Mouse (Mus musculus) erythroblast, adult 5-6 weeks (primary cell): ENCODE results near the gene Rpusd3. TPM values are rescaled to one million over a fixed set of nuclear protein-coding genes. Genes with fewer than 3 reads are reported as not detected.

Experiments used
- ATAC-seq: replicated peaks from 2 replicates; pipeline ENCODE4 v1.8.0; 2016; ENCODE audit warnings: moderate number of reproducible peaks, mild to moderate bottlenecking, moderate TSS enrichment, inconsistent platforms; ENCODE audit not compliant: poor library complexity, low FRiP score, severe bottlenecking
- total RNA-seq, 2 experiments: library from RNA; stranded (forward) in 1 of 2; stranded (reverse) in 1 of 2; fragments of 150-400 nt in 1 of 2; fragments of 200-764, 138-1000 nt in 1 of 2; gene quantifications; 2 replicates each; pipeline versions ENCODE4 v1.2.3 to v1.2.4; 2015 to 2017; ENCODE audit warnings: low replicate concordance in 2 of 2

The Rpusd3 gene
- total RNA-seq, 2 experiments from 2014 or later, result 2.8 TPM; not detected in 1

DNA sequence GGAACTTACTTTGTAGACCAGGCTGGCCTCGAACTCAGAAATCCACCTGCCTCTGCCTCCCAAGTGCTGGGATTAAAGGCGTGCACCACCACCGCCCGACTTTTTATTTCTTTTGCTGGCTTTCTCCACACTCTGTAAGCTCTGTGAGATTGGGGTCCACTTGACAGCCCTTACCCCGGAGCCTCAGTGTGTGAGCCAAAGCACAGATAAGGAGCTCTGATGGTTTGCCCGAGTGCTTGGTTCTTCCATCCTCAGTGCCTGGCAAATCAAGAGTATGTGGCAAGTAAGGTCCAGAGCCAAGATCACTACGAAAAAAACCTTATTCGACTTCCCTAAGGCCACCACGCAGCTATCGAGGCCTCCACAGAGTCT is 27.1 kb downstream of the Rpusd3 start:
- ATAC-seq, result no peak

DNA sequence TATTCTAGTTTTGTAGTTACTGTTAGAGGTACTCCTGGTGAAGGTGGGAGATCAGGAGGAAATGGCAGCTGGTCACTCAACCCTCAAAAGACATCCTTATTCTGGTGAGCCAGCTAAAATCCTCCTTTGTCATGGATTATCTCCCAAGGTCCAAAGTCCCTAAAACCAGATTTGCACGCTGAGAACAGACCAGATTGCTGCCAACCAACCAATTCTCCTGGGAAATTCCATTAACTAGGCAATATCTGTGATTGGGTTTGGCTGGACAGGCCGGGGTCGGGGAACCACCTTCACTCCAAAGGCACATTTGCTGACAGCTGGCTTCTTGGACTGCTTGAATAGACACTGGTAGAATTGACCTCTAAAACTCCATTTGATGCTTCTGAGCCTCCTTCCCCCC is 28.4 kb downstream of the Rpusd3 start:
- no peak for ATAC-seq

DNA sequence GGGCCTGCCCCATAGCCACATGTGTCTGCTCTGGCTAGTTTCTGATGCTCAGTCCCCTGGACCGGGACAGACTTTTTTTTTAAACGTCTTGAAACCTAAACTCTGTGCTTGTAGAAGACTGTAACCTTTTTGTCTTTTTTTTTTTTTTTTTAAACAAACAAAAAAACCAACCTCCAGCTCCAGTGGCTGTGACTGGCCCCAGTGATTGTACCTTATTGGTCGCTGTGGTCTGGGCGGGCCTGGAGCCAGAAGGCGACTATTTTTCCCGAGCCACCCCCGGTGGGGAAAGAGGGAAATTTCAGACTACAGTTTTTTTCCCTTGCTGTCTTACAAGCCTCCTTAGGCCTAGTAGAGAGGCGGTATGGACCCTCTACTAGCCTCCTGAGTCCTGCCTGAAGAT is 30.2 kb downstream of the Rpusd3 start, which contains the start of gene Ttll3:
Gene Ttll3, plus strand, starts transcription at position 301 of the 400 bp plus-strand sequence.
- no peak for ATAC-seq

DNA sequence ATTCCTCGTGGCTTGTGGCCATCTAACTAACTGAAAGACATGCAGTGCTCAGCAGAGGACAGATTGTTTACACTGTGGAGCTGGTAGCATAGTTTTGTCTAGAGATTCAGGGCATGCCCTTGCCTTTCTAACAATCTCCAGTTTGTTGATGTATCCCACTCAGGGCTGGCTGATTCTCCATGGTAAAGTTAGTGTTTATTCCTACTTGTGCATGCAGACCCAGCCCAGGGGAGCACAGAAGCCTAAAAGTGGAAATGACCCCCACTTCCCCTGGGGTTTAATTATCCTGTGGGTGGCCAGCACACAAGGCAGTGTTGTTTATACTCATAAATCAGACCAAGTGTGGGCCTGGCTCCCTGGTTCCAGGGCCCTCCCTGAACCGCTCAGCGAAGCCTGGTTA is 33.1 kb downstream of the Rpusd3 start:
- ATAC-seq, result no peak

DNA sequence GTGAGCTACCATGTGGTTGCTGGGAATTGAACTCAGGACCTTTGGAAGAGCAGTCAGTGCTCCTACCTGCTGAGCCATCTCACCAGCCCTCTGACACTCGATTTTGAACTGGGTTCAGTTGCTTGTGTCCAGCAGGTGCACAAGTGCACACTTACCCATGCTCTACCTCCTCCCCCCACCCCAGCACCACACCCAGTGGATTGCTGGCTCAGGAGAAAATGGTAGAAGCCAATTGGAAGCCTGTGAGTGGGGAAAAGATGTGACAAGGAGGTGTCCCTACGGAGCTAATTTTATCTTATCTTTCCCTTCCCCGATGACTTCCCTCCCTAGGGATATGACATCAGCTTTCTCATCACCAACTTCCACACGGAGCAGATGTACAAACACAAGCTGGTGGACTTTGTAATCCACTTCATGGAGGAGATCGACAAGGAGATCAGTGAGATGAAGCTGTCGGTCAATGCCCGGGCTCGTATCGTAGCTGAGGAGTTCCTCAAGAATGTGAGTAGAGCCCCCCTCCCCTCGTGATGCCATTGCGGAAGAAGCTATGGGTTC is 33.9 kb downstream of the Rpusd3 start:
- no peak for ATAC-seq

DNA sequence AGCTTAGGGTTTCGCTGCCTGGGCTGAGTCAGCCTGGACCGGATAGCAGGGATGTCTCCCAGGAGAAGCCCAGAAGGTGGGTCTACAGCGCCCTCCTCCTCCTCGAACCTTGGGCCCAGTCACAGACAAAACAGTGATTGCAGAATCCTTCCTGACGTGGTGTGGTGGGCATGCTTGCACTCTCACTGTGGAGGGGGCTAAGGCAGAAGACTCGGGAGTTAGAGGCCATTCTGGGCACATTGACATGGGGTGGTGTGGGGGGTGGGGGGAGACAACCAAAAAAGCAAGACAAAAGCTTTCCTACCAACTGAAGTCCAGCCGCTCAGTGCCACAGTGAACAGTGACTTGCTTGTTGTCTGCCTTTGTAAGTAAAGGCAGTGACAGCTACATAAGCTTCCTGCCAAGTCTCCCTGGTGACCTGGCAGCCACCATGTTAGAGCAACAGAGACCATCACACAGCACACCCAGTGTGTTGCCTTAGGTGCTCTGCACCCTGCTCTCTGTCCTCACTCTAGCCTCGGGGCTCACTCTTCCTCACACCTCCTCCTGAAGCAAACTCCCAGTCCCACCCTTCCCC is 34.7 kb downstream of the Rpusd3 start:
- ATAC-seq, result no peak

DNA sequence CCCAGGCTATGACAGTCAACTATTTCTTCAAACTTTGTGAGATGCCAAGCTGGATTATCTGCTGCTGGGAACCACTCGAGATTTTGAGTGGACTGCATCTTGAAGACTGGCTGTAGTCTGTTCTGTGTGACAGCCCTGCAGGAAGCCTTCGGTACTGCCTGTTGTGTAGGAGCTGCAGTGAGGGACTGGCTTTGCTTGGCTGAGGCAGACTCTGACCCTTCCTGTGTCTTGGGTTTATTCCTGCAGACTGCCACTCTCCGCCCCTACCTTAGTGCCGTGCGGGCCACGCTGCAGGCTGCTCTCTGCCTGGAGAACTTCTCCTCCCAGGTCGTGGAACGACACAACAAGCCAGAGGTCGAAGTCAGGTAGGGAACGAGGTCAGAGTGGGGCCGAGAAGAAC is 38.7 kb downstream of the Rpusd3 start:
- no peak for ATAC-seq

DNA sequence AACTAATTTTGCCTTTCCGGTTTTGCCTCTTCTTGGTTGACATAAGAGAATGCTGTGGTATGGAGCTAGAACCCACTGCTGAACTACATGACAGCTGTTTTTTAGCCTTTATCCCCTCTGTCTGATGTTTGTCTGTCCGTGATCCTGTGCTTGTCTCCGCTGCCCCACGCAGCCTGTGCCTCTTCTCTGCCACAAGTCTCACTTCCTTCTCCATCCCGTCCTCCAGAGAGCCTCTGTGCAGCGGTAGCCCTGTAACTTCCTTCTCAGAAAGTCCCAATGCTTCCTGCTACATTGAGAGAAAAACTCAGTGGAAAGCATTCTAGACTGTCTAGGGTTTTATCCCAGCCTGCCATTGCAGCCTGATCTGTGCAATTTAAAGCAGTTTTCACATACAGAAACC is 39.9 kb downstream of the Rpusd3 start:
- ATAC-seq, result no peak

DNA sequence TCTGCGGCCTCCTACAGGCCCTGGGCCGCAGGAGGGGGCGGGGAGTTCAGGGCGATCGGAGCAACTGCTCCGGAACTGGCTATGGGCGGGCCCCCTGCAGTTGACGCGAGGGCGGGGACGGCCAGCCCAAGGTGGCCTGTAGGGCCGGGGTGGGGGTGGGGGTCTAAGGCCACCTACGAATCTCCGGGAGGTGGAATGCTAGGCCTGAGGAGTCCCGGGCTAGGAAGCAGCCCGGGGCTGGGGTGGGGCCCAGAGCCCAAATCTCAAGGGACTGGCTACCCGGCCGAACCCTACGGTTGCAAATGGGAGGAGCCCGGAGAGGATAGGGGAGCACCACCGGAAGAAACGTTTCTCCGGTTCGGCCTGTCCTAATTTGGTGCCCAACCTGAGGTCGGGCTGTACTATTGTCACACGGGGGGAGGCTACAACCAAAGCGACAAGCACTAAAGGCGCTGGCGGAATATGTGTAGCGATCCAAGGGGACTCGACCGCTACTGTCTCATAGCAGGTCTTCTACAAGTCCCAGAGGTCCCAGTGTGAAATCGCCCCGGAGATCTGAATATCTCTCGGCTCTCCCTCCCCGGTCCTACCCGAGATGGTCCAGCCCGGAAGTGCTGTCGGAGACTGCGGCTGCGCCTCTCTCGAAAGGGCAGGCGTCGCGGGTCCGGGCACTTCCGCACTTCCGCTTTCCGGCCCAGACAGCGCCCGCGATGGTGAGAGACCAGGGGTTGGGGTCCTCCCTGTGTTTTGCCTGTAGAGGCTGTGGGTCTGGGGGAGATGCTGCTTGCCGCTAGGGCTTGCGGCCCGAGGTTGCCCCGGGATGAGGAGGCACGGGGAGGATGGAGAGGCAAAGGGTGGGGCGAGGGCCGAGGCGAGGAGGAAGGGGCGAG is 41.4 kb downstream of the Rpusd3 start, which contains the start of the genes Tada3 and Arpc4:
Gene Tada3, minus strand, starts transcription at position 388 of the 890 bp plus-strand sequence.
Gene Arpc4, plus strand, starts transcription at position 620 of the 890 bp plus-strand sequence.
- peak; percentile 85 for ATAC-seq

DNA sequence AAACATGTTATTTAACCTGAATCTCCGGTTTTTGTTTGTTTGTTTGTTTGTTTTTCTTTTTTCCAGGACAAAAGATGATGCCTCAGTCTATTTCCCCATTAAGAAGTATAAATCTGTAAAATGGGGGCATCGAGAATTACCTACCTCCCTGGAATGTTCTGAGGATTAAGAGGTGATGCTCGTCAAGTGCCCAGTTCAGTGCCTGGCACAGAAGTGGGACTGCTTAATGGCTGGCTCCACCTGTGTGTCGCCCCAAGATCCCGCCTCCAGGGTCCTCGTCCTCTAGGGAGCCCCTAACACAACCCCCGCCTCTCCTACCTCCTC is 42.0 kb downstream of the Rpusd3 start:
- no peak for ATAC-seq

DNA sequence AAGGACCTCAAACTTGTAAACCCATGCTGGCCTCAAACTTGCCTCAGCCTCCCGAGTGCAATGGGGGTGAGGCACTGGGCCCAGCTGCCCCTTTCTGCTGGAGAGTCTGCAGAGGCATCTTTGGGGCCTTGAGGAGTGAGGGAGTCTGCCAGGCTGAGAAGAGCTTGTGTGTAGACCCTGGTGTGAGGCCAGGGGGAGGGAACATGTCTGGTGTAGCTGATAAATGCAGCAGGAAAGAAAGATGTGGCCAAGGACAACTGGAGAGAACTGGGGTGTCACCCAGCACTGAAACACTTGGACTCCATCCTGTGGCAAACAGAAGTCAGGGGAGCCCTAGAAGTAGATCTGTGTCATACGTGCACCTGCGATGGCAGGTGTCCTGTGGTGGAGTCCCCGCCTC is 45.6 kb downstream of the Rpusd3 start:
- no peak for ATAC-seq

DNA sequence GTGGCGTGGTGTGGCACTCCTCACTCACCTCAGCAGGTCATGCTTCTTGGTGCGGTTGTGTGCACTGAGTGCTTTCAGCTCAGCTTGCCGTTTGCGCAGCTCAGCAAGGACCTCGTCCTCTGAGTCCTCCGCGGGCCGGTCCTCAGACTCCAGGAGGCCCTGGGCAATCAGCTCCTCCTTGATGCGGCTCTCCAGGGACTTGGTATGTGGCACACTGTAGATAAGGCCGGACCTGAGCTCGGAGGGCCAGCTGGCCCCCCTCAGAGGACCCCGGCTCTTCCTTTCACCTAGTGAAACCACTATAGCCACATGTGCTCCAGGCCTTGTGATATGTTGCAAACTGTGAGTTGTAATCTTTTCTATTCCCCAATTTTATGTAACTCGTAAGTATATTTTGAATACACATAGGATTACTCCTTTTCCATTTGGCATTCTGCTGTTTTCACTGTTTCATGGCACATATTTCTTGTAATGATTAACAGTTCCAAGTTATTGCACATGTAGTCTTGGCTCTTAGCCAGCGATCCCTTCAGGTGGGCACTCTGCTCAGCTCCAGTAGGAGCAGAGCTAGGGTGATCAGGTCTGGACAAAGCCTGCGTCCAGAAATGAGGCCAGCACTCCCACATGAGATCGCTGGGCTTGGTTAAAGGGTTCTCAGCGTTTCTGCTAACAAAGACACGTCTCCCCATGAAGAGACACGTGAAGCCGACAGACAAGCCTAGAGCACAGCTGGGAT is 48.8 kb downstream of the Rpusd3 start:
- ATAC-seq, result no peak

DNA sequence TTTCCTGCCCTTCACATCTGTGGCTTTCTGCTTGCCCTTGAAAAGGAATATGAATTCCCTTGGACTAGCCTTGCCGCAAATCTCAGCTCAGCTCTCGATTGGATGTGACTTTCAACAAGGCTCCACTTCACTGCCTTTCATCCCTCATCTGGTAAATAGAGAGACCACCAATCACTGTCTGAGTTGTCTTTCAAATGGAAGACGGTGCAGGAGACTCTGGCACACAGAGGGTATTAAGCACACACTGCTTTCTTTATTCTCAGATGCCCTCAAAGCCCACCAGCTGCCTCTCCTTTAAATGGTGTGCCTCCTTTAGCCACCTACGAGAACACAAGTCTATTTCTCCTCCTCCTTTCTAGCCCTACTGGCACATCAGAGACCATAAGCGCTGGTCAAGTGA is 50.6 kb downstream of the Rpusd3 start:
- no peak for ATAC-seq

DNA sequence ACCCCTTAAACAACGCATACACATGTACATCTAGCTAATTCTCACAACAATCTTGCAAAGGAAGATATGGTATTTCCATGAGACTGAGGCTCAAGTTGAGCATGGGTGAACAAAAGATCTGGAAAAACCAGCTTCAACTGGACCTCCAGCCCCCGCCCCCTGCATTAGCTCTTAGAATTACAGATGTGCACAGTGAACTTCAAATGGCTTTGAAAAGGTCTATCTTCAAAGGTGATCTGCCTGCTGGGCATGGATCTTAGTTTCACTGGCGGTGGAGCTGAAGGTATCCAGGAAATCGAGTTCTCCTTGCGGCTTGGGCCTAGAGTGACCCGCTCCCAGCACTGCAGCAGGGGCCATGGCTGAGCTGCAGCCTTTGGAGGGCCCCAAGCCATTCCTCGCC is 51.0 kb downstream of the Rpusd3 start:
- ATAC-seq, result no peak

DNA sequence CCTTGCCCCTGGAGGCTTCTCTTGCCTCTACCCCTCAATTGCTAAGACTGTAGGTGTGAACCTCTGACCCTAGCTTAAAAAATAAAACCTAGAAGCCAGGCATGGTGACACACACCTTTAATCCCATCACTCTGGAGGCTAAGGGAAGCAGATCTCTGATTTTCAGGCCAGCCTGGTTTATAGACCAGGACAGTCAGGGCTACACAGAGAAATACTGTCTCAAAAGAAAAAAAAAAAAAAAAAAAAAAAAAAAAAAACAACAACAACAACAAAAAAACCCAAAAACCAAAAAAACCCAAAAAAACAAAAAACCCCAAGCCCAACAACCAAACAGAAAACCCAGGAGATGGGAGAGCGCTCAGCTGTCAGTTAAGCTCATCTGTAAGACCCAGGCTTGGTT is 51.6 kb downstream of the Rpusd3 start:
- ATAC-seq, result no peak

DNA sequence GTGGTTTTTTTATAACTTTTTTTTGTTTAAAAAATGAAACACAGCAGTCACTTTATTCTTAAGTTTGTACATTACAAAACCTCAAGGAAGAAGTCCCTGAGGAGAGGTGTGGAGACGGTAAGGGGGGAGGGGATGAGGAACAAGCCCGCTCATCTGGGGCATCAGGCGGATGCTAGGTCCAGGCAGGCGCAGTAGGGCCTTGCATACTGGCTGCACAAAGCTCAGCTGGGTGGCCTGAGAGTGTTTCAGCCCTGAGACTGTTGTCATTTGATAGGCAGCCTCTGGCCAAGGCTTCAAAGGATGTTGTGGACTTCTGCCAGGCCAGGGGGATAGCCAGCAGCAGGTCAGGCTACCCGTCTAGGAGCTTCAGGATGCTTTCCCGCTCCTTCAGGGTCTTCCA is 52.5 kb downstream of the Rpusd3 start:
- no peak for ATAC-seq

Other genes with a start within 250 kb of the Rpusd3 start
- not detected in 2 replicates for gene Lhfpl4, start 224.0 kb downstream of the Rpusd3 start, total RNA-seq (2015; ENCODE audit: low replicate concordance)
- not detected in 2 replicates for gene Lhfpl4, start 224.0 kb downstream of the Rpusd3 start, total RNA-seq (2017; ENCODE audit: low replicate concordance)
- gene Mtmr14, start 181.5 kb downstream of the Rpusd3 start, total RNA-seq (2015; ENCODE audit: low replicate concordance), result 19.0 and 35.0 TPM in 2 replicates
- gene Mtmr14, start 181.5 kb downstream of the Rpusd3 start, total RNA-seq (2017; ENCODE audit: low replicate concordance), result 25.5 and 42.9 TPM in 2 replicates
- 0.42 TPM in 1 of 2 replicates, not detected in the other for gene Cpne9, start 137.0 kb downstream of the Rpusd3 start, total RNA-seq (2015; ENCODE audit: low replicate concordance)
- 0.51 and 2.1 TPM in 2 replicates for gene Cpne9, start 137.0 kb downstream of the Rpusd3 start, total RNA-seq (2017; ENCODE audit: low replicate concordance)
- 12.1 and 19.2 TPM in 2 replicates for gene Brpf1, start 112.2 kb downstream of the Rpusd3 start, total RNA-seq (2015; ENCODE audit: low replicate concordance)
- gene Brpf1, start 112.2 kb downstream of the Rpusd3 start, total RNA-seq (2017; ENCODE audit: low replicate concordance), result 14.3 and 16.0 TPM in 2 replicates
- 0.63 and 3.1 TPM in 2 replicates for gene Ogg1, start 92.4 kb downstream of the Rpusd3 start, total RNA-seq (2015; ENCODE audit: low replicate concordance)
- gene Ogg1, start 92.4 kb downstream of the Rpusd3 start, total RNA-seq (2017; ENCODE audit: low replicate concordance), result 7.6 TPM in 1 of 2 replicates, not detected in the other
- 4.6 and 6.5 TPM in 2 replicates for gene Camk1, start 75.4 kb downstream of the Rpusd3 start, total RNA-seq (2015; ENCODE audit: low replicate concordance)
- gene Camk1, start 75.4 kb downstream of the Rpusd3 start, total RNA-seq (2017; ENCODE audit: low replicate concordance), result 7.1 and 11.8 TPM in 2 replicates
- 6.0 and 11.1 TPM in 2 replicates for gene Tada3, start 41.5 kb downstream of the Rpusd3 start, total RNA-seq (2015; ENCODE audit: low replicate concordance)
- 7.8 and 14.1 TPM in 2 replicates for gene Tada3, start 41.5 kb downstream of the Rpusd3 start, total RNA-seq (2017; ENCODE audit: low replicate concordance)
- 44.5 and 54.8 TPM in 2 replicates for gene Arpc4, start 41.2 kb downstream of the Rpusd3 start, total RNA-seq (2015; ENCODE audit: low replicate concordance)
- gene Arpc4, start 41.2 kb downstream of the Rpusd3 start, total RNA-seq (2017; ENCODE audit: low replicate concordance), result 81.5 and 100 TPM in 2 replicates
- 3.3 TPM in 1 of 2 replicates, not detected in the other for gene Ttll3, start 30.1 kb downstream of the Rpusd3 start, total RNA-seq (2015; ENCODE audit: low replicate concordance)
- gene Ttll3, start 30.1 kb downstream of the Rpusd3 start, total RNA-seq (2017; ENCODE audit: low replicate concordance), result 2.3 and 3.6 TPM in 2 replicates
- gene Cidec, start 16.4 kb upstream of the Rpusd3 start, total RNA-seq (2015; ENCODE audit: low replicate concordance), result not detected in 2 replicates
- gene Cidec, start 16.4 kb upstream of the Rpusd3 start, total RNA-seq (2017; ENCODE audit: low replicate concordance), result not detected in 2 replicates
- 8.1 and 14.4 TPM in 2 replicates for gene Jagn1, start 23.2 kb upstream of the Rpusd3 start, total RNA-seq (2015; ENCODE audit: low replicate concordance)
- gene Jagn1, start 23.2 kb upstream of the Rpusd3 start, total RNA-seq (2017; ENCODE audit: low replicate concordance), result 2.0 and 3.1 TPM in 2 replicates
- gene Il17re, start 39.1 kb upstream of the Rpusd3 start, total RNA-seq (2015; ENCODE audit: low replicate concordance), result 0.42 TPM in 1 of 2 replicates, not detected in the other
- 0.51 TPM in 1 of 2 replicates, not detected in the other for gene Il17re, start 39.1 kb upstream of the Rpusd3 start, total RNA-seq (2017; ENCODE audit: low replicate concordance)
- gene Il17rc, start 52.1 kb upstream of the Rpusd3 start, total RNA-seq (2015; ENCODE audit: low replicate concordance), result not detected in 2 replicates
- gene Il17rc, start 52.1 kb upstream of the Rpusd3 start, total RNA-seq (2017; ENCODE audit: low replicate concordance), result not detected in 2 replicates
- not detected in 2 replicates for gene Creld1, start 64.0 kb upstream of the Rpusd3 start, total RNA-seq (2015; ENCODE audit: low replicate concordance)
- gene Creld1, start 64.0 kb upstream of the Rpusd3 start, total RNA-seq (2017; ENCODE audit: low replicate concordance), result 2.7 TPM in 1 of 2 replicates, not detected in the other
- not detected in 2 replicates for gene Prrt3, start 82.6 kb upstream of the Rpusd3 start, total RNA-seq (2015; ENCODE audit: low replicate concordance)
- gene Prrt3, start 82.6 kb upstream of the Rpusd3 start, total RNA-seq (2017; ENCODE audit: low replicate concordance), result 0.34 TPM in 1 of 2 replicates, not detected in the other
- 21.5 and 28.8 TPM in 2 replicates for gene Emc3, start 112.3 kb upstream of the Rpusd3 start, total RNA-seq (2015; ENCODE audit: low replicate concordance)
- 18.2 and 21.3 TPM in 2 replicates for gene Emc3, start 112.3 kb upstream of the Rpusd3 start, total RNA-seq (2017; ENCODE audit: low replicate concordance)
- gene Fancd2, start 112.3 kb upstream of the Rpusd3 start, total RNA-seq (2015; ENCODE audit: low replicate concordance), result 27.8 and 40.3 TPM in 2 replicates
- gene Fancd2, start 112.3 kb upstream of the Rpusd3 start, total RNA-seq (2017; ENCODE audit: low replicate concordance), result 32.1 and 36.5 TPM in 2 replicates
- not detected in 2 replicates for gene Fancd2os, start 181.4 kb upstream of the Rpusd3 start, total RNA-seq (2015; ENCODE audit: low replicate concordance)
- gene Fancd2os, start 181.4 kb upstream of the Rpusd3 start, total RNA-seq (2017; ENCODE audit: low replicate concordance), result not detected in 2 replicates
- gene Brk1, start 185.4 kb upstream of the Rpusd3 start, total RNA-seq (2015; ENCODE audit: low replicate concordance), result 86.5 and 91.5 TPM in 2 replicates
- 36.9 and 54.7 TPM in 2 replicates for gene Brk1, start 185.4 kb upstream of the Rpusd3 start, total RNA-seq (2017; ENCODE audit: low replicate concordance)
- gene Vhl, start 204.6 kb upstream of the Rpusd3 start, total RNA-seq (2015; ENCODE audit: low replicate concordance), result 6.3 and 11.5 TPM in 2 replicates
- 3.6 and 8.9 TPM in 2 replicates for gene Vhl, start 204.6 kb upstream of the Rpusd3 start, total RNA-seq (2017; ENCODE audit: low replicate concordance)
- 18.8 and 56.0 TPM in 2 replicates for gene Irak2, start 219.1 kb upstream of the Rpusd3 start, total RNA-seq (2015; ENCODE audit: low replicate concordance)
- gene Irak2, start 219.1 kb upstream of the Rpusd3 start, total RNA-seq (2017; ENCODE audit: low replicate concordance), result 58.7 and 68.4 TPM in 2 replicates